Mouse (Mus musculus): ENCODE data around the gene Ensa. TPM values are rescaled to one million over a fixed set of nuclear protein-coding genes. Genes with fewer than 3 reads are reported as not detected.

Ensa gene
- 99.9 and 104 TPM in 2 replicates for total RNA-seq (2014; fragmentation: Nextera tagmentation)
- total RNA-seq (2017), result 109 and 133 TPM in 2 replicates
- 19.2 and 20.4 TPM in 2 replicates for polyA plus RNA-seq (2012)

- Histone ChIP-seq H3K4me3 (ENCODE audit: low read depth, low read length) (peak within 1 kb of the TSS; percentile 74), H3K36me3 (replicated peaks) (peaks cover 50% of the 10 kb centered on the region)
Observed at GRCm38 (mm10) chr3:95624628-95625503, at the start of gene Ensa. Ensa (plus strand) TSS chr3:95624993.

GRCm38 (mm10) chr3:95587754-95588603 is 36.8 kb upstream of the Ensa start:
- DNase-seq (ENCODE audit: low spot score) (no peak), ATAC-seq (ENCODE audit: extremely low read depth, insufficient number of reproducible peaks, low FRiP score, poor library complexity, severe bottlenecking) (no peak)
- Histone ChIP-seq H3K4me3 (ENCODE audit: low read depth, low read length) (peak overlapping the region; percentile 78), H3K36me3 (replicated peaks) (peaks cover 21% of the 10 kb centered on the region), H3K9me3 (replicated peaks) (no peaks in the 10 kb centered on the region), H3K4me1 (ENCODE audit: insufficient read depth, low read depth, low read length) (peaks cover 17% of the 10 kb centered on the region), H3K27me3 (ENCODE audit: insufficient read depth, low read length) (no peaks in the 10 kb centered on the region)
- no peak for TF ChIP-seq CTCF (IDR thresholded peaks at IDR 0.05; ENCODE audit: low read depth, low read length)
- no peak; the same call in 1 of the 2 replicates for TF ChIP-seq POLR2AphosphoS5 (IDR thresholded peaks at IDR 0.05; ENCODE audit: insufficient replicate concordance, low read depth, low read length)
- no peak for TF ChIP-seq GATA1 (IDR thresholded peaks at IDR 0.05; ENCODE audit: borderline replicate concordance, low read length)
- no peak for TF ChIP-seq GATA2 (IDR thresholded peaks at IDR 0.05; ENCODE audit: borderline replicate concordance, low read depth, low read length)
- TF ChIP-seq TAL1 (conservative IDR thresholded peaks at IDR 0.05; ENCODE audit: low read depth, low read length), result no peak

More at GRCm38 (mm10) chr3:95624628-95625503, at the start of gene Ensa:
- TF ChIP-seq GATA2 (IDR thresholded peaks at IDR 0.05; ENCODE audit: borderline replicate concordance, low read depth, low read length) (no peak), POLR2AphosphoS5 (IDR thresholded peaks at IDR 0.05; ENCODE audit: insufficient replicate concordance, low read depth, low read length) (no peak), TAL1 (conservative IDR thresholded peaks at IDR 0.05; ENCODE audit: low read depth, low read length) (no peak), CTCF (IDR thresholded peaks at IDR 0.05; ENCODE audit: low read depth, low read length) (no peak), GATA1 (IDR thresholded peaks at IDR 0.05; ENCODE audit: borderline replicate concordance, low read length) (no peak)
- peaks cover 46% of the 10 kb centered on the region for H3K4me1 ChIP-seq (ENCODE audit: insufficient read depth, low read depth, low read length)
- no peaks in the 10 kb centered on the region for H3K9me3 ChIP-seq (replicated peaks)
- no peaks in the 10 kb centered on the region for H3K27me3 ChIP-seq (ENCODE audit: insufficient read depth, low read length)
- ATAC-seq (ENCODE audit: extremely low read depth, insufficient number of reproducible peaks, low FRiP score, poor library complexity, severe bottlenecking) (peak; percentile 94), DNase-seq (ENCODE audit: low spot score) (peak; percentile 98)

- H3K27me3 ChIP-seq (ENCODE audit: insufficient read depth, low read length), result no peaks in the 10 kb centered on the region
- H3K4me3 ChIP-seq (ENCODE audit: low read depth, low read length), result peak within 1 kb of the TSS; percentile 78
- DNase-seq (ENCODE audit: low spot score), result peak; percentile 99
- H3K36me3 ChIP-seq (replicated peaks), result peaks cover 28% of the 10 kb centered on the region
- ATAC-seq (ENCODE audit: extremely low read depth, insufficient number of reproducible peaks, low FRiP score, poor library complexity, severe bottlenecking), result peak; percentile 100
- H3K4me1 ChIP-seq (ENCODE audit: insufficient read depth, low read depth, low read length), result peaks cover 17% of the 10 kb centered on the region
- H3K9me3 ChIP-seq (replicated peaks), result no peaks in the 10 kb centered on the region
- TF ChIP-seq TAL1 (conservative IDR thresholded peaks at IDR 0.05; ENCODE audit: low read depth, low read length) (no peak), GATA2 (IDR thresholded peaks at IDR 0.05; ENCODE audit: borderline replicate concordance, low read depth, low read length) (no peak), GATA1 (IDR thresholded peaks at IDR 0.05; ENCODE audit: borderline replicate concordance, low read length) (no peak), CTCF (IDR thresholded peaks at IDR 0.05; ENCODE audit: low read depth, low read length) (no peak), POLR2AphosphoS5 (IDR thresholded peaks at IDR 0.05; ENCODE audit: insufficient replicate concordance, low read depth, low read length) (no peak)
Observed at GRCm38 (mm10) chr3:95588604-95589086, 36.1 kb upstream of the Ensa start, which contains the start of gene Golph3l. Golph3l (plus strand) TSS chr3:95588934.

GRCm38 (mm10) chr3:95598734-95599133 is 26.1 kb upstream of the Ensa start:
- no peak overlapping the region for H3K4me3 ChIP-seq (ENCODE audit: low read depth, low read length)
- ATAC-seq (ENCODE audit: extremely low read depth, insufficient number of reproducible peaks, low FRiP score, poor library complexity, severe bottlenecking) (no peak), DNase-seq (ENCODE audit: low spot score) (no peak)
- H3K9me3 ChIP-seq (replicated peaks), result no peaks in the 10 kb centered on the region
- no peak for TF ChIP-seq CTCF (IDR thresholded peaks at IDR 0.05; ENCODE audit: low read depth, low read length)
- TF ChIP-seq POLR2AphosphoS5 (IDR thresholded peaks at IDR 0.05; ENCODE audit: insufficient replicate concordance, low read depth, low read length), result no peak
- no peak for TF ChIP-seq GATA2 (IDR thresholded peaks at IDR 0.05; ENCODE audit: borderline replicate concordance, low read depth, low read length)
- TF ChIP-seq GATA1 (IDR thresholded peaks at IDR 0.05; ENCODE audit: borderline replicate concordance, low read length), result no peak
- TF ChIP-seq TAL1 (conservative IDR thresholded peaks at IDR 0.05; ENCODE audit: low read depth, low read length), result no peak
- no peaks in the 10 kb centered on the region for H3K27me3 ChIP-seq (ENCODE audit: insufficient read depth, low read length)
- H3K4me1 ChIP-seq (ENCODE audit: insufficient read depth, low read depth, low read length), result peaks cover 2% of the 10 kb centered on the region; the same call in 1 of the 2 replicates
- peaks cover 56% of the 10 kb centered on the region for H3K36me3 ChIP-seq (replicated peaks)

- Histone ChIP-seq H3K4me3 (ENCODE audit: low read depth, low read length) (no peak overlapping the region), H3K4me1 (ENCODE audit: insufficient read depth, low read depth, low read length) (peaks cover 2% of the 10 kb centered on the region; the same call in 1 of the 2 replicates), H3K36me3 (replicated peaks) (peaks cover 53% of the 10 kb centered on the region), H3K9me3 (replicated peaks) (no peaks in the 10 kb centered on the region), H3K27me3 (ENCODE audit: insufficient read depth, low read length) (no peaks in the 10 kb centered on the region)
- DNase-seq (ENCODE audit: low spot score) (no peak), ATAC-seq (ENCODE audit: extremely low read depth, insufficient number of reproducible peaks, low FRiP score, poor library complexity, severe bottlenecking) (no peak)
- TF ChIP-seq GATA1 (IDR thresholded peaks at IDR 0.05; ENCODE audit: borderline replicate concordance, low read length) (no peak), TAL1 (conservative IDR thresholded peaks at IDR 0.05; ENCODE audit: low read depth, low read length) (no peak)
Observed at GRCm38 (mm10) chr3:95601287-95601686, 23.5 kb upstream of the Ensa start.
